Mouse (Mus musculus) forebrain, embryonic 14.5 days (tissue): Measurements from ENCODE around the gene Foxp1. TPM values are rescaled to one million over a fixed set of nuclear protein-coding genes. Genes with fewer than 3 reads are reported as not detected.

Experiments
- ATAC-seq: fragments of 200-750 bp; cut with Nextera tagmentation; 2 replicates; pipeline ENCODE4 v1.8.0; 2017; ENCODE audit warnings: mild to moderate bottlenecking, moderate library complexity
- DNase-seq: peaks from one replicate; pipeline ENCODE4 v3.0.0-alpha.2; 2015; ENCODE audit warnings: low spot score
- H3K27ac ChIP-seq: fragments of 300-500 bp; sonication (generic); 2 replicates; pipeline ENCODE4 v1.5.1; 2014; ENCODE audit warnings: low read depth, mild to moderate bottlenecking, control low read depth, low read length, moderate library complexity
- H3K27me3 ChIP-seq: fragments of 300-500 bp; sonication (generic); replicated peaks from 2 replicates; pipeline ENCODE4 v1.6.1; 2014; ENCODE audit warnings: low read length, control low read depth, mixed read lengths; ENCODE audit not compliant: control insufficient read depth, insufficient read depth
- H3K36me3 ChIP-seq: fragments of 300-500 bp; sonication (generic); 2 replicates; pipeline ENCODE4 v1.6.1; 2014; ENCODE audit warnings: low read length, control low read depth; ENCODE audit not compliant: control insufficient read depth, insufficient read depth
- H3K4me1 ChIP-seq: fragments of 300-500 bp; sonication (generic); 2 replicates; pipeline ENCODE4 v1.6.1; 2014; ENCODE audit warnings: antibody characterized with exemption, low read length, control low read depth; ENCODE audit not compliant: control insufficient read depth, insufficient read depth
- H3K4me2 ChIP-seq: fragments of 300-500 bp; sonication (generic); 2 replicates; pipeline ENCODE4 v1.6.1; 2014; ENCODE audit warnings: mild to moderate bottlenecking, control low read depth, low read length
- H3K4me3 ChIP-seq: fragments of 300-500 bp; sonication (generic); 2 replicates; pipeline ENCODE4 v1.5.1; 2014; ENCODE audit warnings: low read depth, low read length, control low read depth
- H3K9ac ChIP-seq: fragments of 300-500 bp; sonication (generic); 2 replicates; pipeline ENCODE4 v1.6.1; 2014; ENCODE audit warnings: mild to moderate bottlenecking, low read length, control low read depth, moderate library complexity
- H3K9me3 ChIP-seq: fragments of 300-500 bp; sonication (generic); replicated peaks from 2 replicates; pipeline ENCODE4 v1.6.1; 2016; ENCODE audit warnings: low read length, control low read depth, mixed read lengths; ENCODE audit not compliant: control insufficient read depth
- WGBS: fragments of 180-500 bp; shearing (Covaris S2); extraction: QIAGEN DNeasy Blood & Tissue Kit; methylation state at CpG from one replicate; pipeline ENCODE4 v1.1.7; 2014; 5-methylcytosine and 5-hydroxymethylcytosine counted together
- polyA plus RNA-seq: library from polyadenylated mRNA; unstranded; fragments of >200 nt; fragmentation: Nextera tagmentation; extraction: Ambion mirVana; gene quantifications from 2 replicates; pipeline ENCODE4 v1.2.1, GENCODE M21; 2014

Gene Foxp1
- polyA plus RNA-seq, 1 experiment from 2014 or later = 63.3 TPM

DNA sequence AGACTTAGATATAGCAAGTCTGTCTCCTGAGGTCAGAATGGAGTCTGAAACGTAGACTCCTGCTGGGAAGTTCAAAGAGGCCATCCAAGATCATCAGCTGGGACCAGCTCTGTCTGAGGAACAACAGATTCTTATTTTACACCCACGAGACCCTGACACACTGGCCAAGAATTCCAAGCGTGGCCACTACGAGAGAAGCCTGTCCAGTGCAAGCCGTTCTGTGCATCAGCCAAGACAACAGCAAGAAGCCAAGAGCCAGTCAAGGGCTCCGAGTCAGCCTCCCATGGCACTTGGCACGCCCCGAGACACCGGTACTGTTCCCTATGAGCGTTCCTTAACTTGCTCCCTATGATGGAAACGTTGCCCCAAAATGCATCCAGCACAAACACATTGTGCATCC is 194.8 kb downstream of the Foxp1 start:
- H3K27ac ChIP-seq = no peak overlapping the region
- H3K27me3 ChIP-seq = no peaks in the 10 kb centered on the region
- ATAC-seq (no peak), DNase-seq (no peak)
- no peak overlapping the region for H3K9ac ChIP-seq
- no peak overlapping the region for H3K4me2 ChIP-seq
- H3K4me3 ChIP-seq = no peak overlapping the region
- H3K4me1 ChIP-seq = no peaks in the 10 kb centered on the region
- H3K36me3 ChIP-seq = no peaks in the 10 kb centered on the region
- 89% methylated on average over 11 of the region's 11 CpGs for WGBS
- H3K9me3 ChIP-seq = no peaks in the 10 kb centered on the region

DNA sequence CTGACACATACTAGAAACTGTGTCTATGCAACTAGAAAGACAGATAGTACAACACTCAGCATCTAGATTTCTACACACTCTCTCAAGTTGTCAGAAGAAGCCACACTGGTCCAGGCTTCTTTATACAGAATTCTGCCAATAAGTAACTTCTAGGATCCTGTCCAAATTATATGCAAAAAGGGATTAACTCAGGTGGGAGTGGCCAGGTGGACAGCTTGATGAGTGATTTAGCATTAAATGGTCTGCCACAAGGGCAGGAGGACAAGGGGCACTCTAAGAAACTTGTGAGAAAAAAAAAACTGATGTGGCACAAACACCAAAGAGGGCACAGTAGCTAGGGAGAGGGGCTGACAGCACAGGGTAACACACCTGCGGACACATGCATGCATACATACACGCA is 196.6 kb downstream of the Foxp1 start:
- WGBS = 93% methylated on average over 2 of the region's 2 CpGs
- Histone ChIP-seq H3K9me3 (no peaks in the 10 kb centered on the region), H3K27me3 (no peaks in the 10 kb centered on the region), H3K4me2 (no peak overlapping the region), H3K27ac (no peak overlapping the region), H3K4me3 (no peak overlapping the region), H3K9ac (no peak overlapping the region), H3K36me3 (no peaks in the 10 kb centered on the region), H3K4me1 (no peaks in the 10 kb centered on the region)
- no peak for ATAC-seq
- no peak for DNase-seq

- no peak overlapping the region for H3K4me3 ChIP-seq
- ATAC-seq (no peak), DNase-seq (no peak)
- H3K9ac ChIP-seq = no peak overlapping the region
- H3K4me1 ChIP-seq = 0 out of 2 replicates have a peak, but pooled peaks cover under 1% of the 10 kb centered on the region
- no peak overlapping the region for H3K27ac ChIP-seq
- H3K4me2 ChIP-seq = no peak overlapping the region
- H3K9me3 ChIP-seq = no peaks in the 10 kb centered on the region
- H3K27me3 ChIP-seq = no peaks in the 10 kb centered on the region
- 92% methylated on average over 5 of the region's 5 CpGs for WGBS
- H3K36me3 ChIP-seq = no peaks in the 10 kb centered on the region
These were observed 197.1 kb downstream of the Foxp1 start for GRCm38 (mm10) chr6:99325461-99325860.

DNA sequence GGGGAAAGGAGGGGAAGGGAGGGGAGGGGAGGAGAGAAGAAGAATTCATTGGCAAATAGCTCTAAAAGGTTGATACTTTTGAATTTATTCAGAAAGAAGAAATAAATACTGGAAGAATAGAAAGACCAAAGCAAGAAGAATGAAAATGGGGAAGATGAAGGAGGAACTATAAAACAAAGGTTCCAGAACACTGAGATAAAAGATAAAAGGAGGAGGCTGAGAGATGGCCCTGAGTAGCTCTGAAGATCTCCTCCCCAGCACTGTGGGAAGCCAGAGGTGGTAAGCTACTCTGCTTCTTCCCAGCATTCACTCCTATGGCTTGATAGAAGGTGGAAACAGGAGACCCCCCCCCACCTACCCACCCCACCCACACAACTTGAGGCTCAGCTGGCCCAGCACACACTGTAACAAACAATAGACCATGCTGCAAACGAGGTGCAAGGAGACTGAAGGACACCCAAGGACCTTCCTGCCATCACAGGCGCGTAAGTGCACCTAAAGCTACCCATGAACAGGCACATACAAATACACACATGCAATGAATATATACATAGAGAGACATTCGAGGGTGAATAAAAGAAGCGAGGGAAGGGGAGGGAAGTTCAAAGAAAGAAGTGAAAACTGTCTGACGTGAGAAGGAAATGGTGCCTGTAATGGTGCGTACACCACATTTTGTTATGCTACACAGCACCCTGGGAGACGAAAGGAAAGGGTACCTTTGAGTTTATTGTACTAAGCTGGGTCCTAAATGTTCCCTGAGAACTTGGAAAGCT is 200.2 kb downstream of the Foxp1 start:
- Histone ChIP-seq H3K4me3 (no peak overlapping the region), H3K4me2 (no peak overlapping the region), H3K9ac (no peak overlapping the region), H3K27ac (no peak overlapping the region), H3K27me3 (no peaks in the 10 kb centered on the region), H3K9me3 (no peaks in the 10 kb centered on the region), H3K36me3 (no peaks in the 10 kb centered on the region), H3K4me1 (0 out of 2 replicates have a peak, but pooled peaks cover 3% of the 10 kb centered on the region)
- WGBS = 81% methylated on average over 8 of the region's 8 CpGs
- DNase-seq = no peak
- no peak for ATAC-seq

DNA sequence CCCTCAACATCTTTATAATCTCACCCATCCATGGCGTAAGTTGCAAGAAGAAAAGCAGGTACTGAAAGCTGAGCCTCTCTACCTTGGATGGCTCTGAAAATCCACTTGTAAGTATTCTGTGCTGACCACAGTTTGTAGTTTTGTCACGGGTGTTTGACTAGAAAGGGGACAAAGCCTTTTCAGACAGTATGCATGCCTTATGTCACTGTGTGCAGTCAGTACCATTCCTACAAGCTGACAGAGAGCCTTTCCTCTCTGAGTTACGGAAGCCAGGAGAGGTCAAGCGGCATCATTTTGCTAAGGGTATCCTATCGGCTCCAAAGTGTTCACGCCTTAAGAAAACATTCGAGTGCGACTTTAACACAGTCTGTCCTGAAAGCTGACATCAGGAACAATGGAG is 202.1 kb downstream of the Foxp1 start:
- H3K27ac ChIP-seq = no peak overlapping the region
- H3K4me2 ChIP-seq = no peak overlapping the region
- WGBS = 81% methylated on average over 8 of the region's 8 CpGs
- no peak overlapping the region for H3K4me3 ChIP-seq
- DNase-seq (no peak), ATAC-seq (no peak)
- 0 out of 2 replicates have a peak, but pooled peaks cover 3% of the 10 kb centered on the region for H3K4me1 ChIP-seq
- no peaks in the 10 kb centered on the region for H3K27me3 ChIP-seq
- H3K9me3 ChIP-seq = no peaks in the 10 kb centered on the region
- H3K36me3 ChIP-seq = no peaks in the 10 kb centered on the region
- H3K9ac ChIP-seq = no peak overlapping the region

DNA sequence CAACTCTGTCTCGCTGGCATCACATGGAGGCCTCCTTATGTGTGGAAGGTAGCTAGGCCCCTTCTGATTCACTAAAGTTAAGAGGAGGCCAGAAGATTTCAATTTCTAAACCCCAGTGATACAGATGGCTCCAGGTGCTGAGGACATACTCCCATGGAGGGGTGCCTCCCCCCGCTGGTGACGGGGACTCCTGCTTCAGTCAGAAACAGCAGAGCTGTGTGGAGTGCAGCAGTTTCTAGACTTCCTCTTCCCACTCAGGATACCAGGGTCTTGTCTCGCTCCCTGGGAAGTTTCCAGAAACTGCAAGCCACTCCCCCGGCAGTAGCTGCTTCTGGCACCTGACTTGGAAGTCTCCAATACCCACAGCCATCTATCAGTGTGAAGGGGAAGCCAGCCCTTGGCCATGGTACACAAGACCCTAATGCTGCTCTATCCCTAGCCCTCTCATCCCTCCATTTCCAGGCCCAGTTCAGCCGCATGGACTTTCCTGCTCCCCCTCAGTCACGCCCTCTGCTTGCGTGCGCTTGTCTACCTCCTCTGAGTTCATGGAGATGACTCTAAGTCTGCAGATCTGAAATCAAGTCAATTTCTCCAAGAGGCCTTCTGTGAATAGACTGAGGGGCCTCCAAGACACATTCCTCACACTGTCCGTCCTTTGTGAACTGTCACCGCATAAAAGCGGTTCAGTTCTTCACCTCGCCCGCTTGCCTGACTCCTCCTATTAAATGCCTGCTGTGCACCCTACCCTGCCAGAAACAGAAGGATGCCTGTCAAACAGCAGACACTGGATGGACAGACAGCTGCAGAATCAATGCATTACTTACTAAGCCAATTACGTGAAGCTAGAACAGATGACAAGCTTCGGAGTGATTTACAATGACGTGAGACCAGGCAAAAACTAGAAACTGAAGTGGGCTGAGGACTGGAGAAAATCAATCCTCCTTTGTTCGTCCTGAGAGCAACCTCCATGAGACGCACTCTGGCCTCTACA is 202.8 kb downstream of the Foxp1 start:
- Histone ChIP-seq H3K36me3 (no peaks in the 10 kb centered on the region), H3K9me3 (no peaks in the 10 kb centered on the region), H3K27ac (no peak overlapping the region), H3K4me3 (no peak overlapping the region), H3K9ac (no peak overlapping the region), H3K4me2 (no peak overlapping the region), H3K4me1 (0 out of 2 replicates have a peak, but pooled peaks cover 3% of the 10 kb centered on the region), H3K27me3 (no peaks in the 10 kb centered on the region)
- WGBS = 62% methylated on average over 19 of the region's 19 CpGs
- ATAC-seq = no peak
- DNase-seq = peak; percentile 30

DNA sequence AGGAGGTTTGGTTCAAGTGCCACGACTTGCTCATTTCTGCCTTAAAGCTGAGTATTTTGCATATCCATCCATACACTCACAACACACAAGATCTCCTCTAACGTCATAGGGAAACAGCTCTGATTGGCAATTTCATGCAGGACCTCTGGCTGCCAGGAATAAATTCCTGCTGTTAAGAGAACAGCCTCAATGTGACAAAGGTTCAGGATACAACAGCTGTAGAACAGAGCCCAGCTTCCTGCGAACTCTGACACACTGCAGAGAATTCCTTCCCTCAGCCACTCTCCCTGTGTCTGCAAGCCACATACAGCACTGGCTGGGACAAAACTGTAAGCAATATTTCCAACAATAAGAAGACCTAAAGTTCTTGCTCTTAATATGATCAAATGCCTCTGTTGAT is 207.8 kb downstream of the Foxp1 start:
- Histone ChIP-seq H3K4me3 (no peak overlapping the region), H3K27ac (no peak overlapping the region), H3K36me3 (no peaks in the 10 kb centered on the region), H3K4me2 (no peak overlapping the region), H3K9ac (no peak overlapping the region), H3K27me3 (no peaks in the 10 kb centered on the region), H3K9me3 (no peaks in the 10 kb centered on the region), H3K4me1 (peaks cover 9% of the 10 kb centered on the region; the same call in 1 of the 2 replicates)
- ATAC-seq (no peak), DNase-seq (no peak)
- 77% methylated on average over 3 of the region's 3 CpGs for WGBS

GRCm38 (mm10) chr6:99310529-99310928 is 212.0 kb downstream of the Foxp1 start:
- WGBS = 36% methylated on average over 12 of the region's 12 CpGs
- Histone ChIP-seq H3K9me3 (no peaks in the 10 kb centered on the region), H3K36me3 (no peaks in the 10 kb centered on the region), H3K4me3 (no peak overlapping the region), H3K27me3 (no peaks in the 10 kb centered on the region), H3K4me2 (no peak overlapping the region), H3K9ac (no peak overlapping the region), H3K27ac (no peak overlapping the region), H3K4me1 (peaks cover 9% of the 10 kb centered on the region; the same call in 1 of the 2 replicates)
- DNase-seq = no peak
- peak; percentile 32; the same call in 1 of the 2 replicates for ATAC-seq
